Mouse (Mus musculus) layer of hippocampus, postnatal 10 days (tissue): ENCODE measurements around the gene Mcl1. TPM values are rescaled to one million over a fixed set of nuclear protein-coding genes. Genes with fewer than 3 reads are reported as not detected.
"Not testable (repeated sequence)": the region's sequence is repeated elsewhere in the genome, so short reads cannot be mapped to it uniquely, and the experiment has no call there.

Experiments used
- DNase-seq, 2 experiments: peaks; one replicate each; pipeline ENCODE4 v3.0.0; 2021; ENCODE audit warnings: low spot score in 2 of 2
- total RNA-seq, 2 experiments: library from RNA; stranded (reverse); gene quantifications; 2 replicates each; pipeline ENCODE4 v1.2.3; 2021

Mcl1 gene
- total RNA-seq, 2 experiments from 2014 or later: 68.0 TPM

GRCm38 (mm10) chr3:95666124-95666844, 7.7 kb downstream of the Mcl1 start:
- DNase-seq: no peak

- no peak for DNase-seq
Measured at GRCm38 (mm10) chr3:95667521-95667920, 8.9 kb downstream of the Mcl1 start.

DNA sequence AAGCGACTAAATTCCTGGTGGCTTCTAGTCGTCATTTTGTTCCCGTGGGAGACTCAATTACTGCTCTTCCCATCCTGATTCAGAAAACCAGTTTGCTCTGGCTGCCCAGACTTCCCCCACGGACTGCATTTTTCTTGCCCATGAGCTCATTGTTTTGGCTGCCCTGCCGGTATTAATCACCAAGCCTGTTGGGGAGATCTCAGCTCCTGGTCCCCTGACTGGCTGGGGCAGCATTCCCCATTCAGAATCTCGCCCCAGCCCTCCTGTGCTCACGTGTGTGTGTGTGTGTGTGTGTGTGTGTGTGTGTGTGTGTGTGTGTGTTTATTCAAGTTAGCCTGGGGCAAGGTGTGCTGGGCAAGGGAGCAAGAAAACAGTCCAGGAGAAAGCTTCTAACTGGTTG, 9.4 kb downstream of the Mcl1 start:
- peak in 1 of 2 experiments; percentile 45 for DNase-seq

GRCm38 (mm10) chr3:95668589-95669308, 10.2 kb downstream of the Mcl1 start:
- DNase-seq: no peak

GRCm38 (mm10) chr3:95669309-95669665, 10.7 kb downstream of the Mcl1 start:
- DNase-seq: no peak

GRCm38 (mm10) chr3:95670419-95670818, 11.8 kb downstream of the Mcl1 start:
- DNase-seq: not testable (repeated sequence)

- DNase-seq: no peak
Measured at GRCm38 (mm10) chr3:95671201-95671600, 12.6 kb downstream of the Mcl1 start.

- DNase-seq: no peak
Measured at GRCm38 (mm10) chr3:95672461-95672860, 13.9 kb downstream of the Mcl1 start.

DNA sequence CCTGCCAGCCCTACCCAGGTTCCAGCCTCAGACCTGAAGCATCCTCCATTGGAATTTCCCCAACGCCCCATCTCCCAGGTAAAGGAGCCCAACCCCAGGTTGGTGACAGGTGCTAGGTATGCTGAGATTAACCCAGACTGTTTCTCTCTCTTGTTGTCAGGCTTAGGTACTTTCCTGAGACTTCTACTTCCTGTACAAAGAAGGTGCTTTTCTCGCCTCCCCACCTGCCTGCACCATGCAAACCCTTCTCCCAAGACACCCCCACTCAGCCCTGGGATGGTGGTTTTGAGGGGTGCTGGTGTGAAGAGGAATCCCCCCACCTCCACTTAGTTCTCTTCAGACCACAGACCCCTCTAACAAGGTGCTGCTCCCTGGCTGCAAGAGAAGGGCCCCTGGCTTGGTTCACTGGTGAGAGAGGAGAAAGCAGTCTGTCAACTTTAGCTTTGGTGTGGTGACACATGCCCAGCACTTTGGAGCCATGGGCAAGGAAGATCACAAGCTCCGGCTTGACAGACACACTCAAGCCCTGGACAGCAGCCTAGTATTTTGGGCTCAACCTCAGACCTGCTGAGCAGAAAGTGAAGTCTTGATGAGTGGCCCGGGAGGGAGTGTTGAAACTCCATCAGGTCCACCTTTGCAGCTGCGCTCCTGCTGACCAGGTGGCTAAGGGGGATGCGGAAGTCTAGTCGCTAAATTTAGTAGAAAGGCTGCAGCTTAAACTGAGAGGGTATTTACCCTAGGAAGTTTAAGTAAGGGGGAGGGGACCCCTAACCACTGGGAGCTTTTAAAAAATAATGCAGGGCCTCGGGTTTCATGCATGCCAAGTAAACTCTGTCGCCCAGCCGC, 14.5 kb downstream of the Mcl1 start:
- no peak for DNase-seq

- no peak for DNase-seq
Measured at GRCm38 (mm10) chr3:95673707-95674211, 15.2 kb downstream of the Mcl1 start.

DNA sequence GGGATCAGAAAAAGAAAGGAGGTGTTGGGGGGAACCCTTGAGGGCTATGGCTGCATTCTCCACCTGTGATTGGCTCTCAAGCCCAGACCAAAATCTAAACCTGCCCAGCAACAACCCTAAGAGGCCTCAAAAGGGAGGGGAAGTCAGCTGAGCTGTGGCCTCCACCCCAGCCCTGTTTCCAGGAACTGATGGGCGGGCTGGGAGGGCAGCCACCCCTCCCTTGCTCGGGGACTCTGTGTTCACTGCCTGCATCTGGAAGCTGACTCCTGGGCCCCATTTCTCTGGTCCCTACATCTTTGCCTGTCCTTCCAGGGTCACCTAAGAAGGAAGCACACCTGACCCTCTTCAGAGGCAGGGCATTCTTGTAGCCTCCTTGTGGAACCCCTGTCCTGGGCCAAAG, 15.6 kb downstream of the Mcl1 start:
- DNase-seq: no peak

- no peak for DNase-seq
Measured at GRCm38 (mm10) chr3:95674812-95675211, 16.2 kb downstream of the Mcl1 start.

DNA sequence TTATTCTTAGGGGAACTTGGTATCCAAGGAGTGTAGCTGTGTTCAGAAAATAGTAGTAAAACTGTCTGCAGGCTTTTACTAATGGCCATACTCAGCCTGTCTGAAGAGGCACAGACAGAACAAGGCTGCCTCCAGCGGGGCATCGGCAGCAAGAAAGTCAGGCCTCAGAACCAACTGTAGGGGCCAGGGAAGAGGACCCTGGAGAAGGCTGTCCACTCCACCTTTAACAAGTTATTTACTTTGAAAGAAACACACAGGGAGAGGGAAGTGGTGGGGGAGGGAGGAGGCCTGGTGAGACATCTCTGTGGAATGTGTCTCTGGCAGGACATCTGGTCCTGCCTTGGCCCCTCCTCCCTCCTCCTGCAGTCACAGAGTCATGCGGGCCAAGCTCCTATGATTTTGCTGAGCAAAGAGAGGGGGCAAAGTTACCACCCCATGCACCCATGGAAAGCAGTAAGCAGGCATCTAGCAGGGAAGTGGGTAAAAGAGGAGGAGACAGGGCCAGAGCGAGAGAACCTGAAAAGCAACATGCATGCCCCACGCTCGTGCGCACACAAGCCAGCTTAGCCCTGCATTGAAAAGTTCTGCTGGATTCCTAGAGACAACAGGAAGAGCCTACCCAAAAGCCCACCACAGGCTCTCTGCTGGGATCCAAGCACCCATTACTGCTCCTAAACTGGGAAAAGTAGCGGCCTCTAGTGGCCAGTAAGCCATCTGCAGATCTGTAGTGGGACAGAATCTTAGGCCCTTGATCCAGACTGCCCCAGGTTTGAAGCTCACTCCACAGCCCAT, 16.9 kb downstream of the Mcl1 start:
- DNase-seq: peak; percentile 68 to 70

DNA sequence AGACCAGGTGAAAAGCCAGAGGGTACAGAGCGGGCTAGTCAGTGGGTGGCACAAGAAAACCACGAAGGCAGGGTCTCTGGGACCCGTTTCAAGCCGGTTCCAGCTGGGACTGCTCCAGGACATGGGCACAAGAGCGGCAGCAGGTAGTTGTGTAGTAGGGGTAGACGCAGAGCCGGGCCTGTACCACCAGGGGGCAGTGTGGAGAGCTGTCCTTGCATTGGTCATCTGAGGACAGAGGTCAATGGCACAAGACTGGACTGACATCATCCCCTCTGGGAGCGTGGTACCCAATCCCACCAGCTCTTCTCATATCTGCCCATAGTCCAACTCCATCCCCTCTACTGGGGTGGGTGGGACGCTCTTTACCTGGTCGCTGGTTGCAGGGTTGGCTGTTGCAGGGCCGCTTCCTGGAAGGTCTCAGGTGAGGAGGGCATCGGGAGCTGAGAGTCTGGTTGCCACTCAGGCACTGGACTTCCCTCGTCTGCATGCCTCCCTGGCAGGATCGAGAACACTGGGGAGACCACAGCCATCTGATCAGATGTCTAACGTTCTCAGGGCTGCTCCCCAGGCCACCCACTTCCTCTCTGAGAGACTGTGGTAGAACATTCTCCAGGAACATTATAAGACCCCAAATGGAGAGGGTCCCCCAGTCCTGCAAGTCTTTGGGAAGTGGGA, 18.3 kb downstream of the Mcl1 start:
- peak; percentile 62 to 70 for DNase-seq

DNA sequence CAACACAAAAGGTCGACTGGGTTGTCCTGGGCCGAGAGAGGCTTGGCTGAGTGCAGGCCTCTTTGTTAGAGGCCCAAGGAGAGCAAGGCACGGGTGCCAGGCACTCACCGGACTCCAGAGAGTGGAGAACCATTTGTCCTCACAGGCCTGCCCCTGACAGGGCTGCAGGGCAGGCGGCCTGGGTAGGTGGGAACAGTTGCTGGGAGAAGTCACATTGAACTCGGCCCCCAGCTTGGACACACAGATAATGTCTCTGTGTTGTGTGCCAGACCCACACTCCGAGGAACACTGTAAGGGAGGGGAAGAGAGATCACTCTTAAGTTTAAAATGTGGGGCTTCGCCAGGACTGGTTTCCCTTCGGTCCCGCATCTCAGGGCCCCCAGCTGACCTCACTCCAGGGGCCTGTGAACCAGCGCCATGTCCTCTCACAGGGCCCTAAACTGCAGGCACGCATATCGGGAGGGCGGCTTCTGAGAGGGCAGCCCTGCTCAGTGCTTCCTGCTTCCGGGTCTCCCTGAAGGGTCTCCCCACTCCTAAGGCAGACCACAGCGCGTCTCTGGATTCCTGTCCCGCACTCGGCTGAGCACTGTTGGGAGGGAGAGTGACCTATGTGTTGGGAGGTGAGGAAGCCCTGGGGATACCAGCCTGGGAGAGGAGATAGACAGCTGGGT, 19.0 kb downstream of the Mcl1 start:
- DNase-seq: no peak

DNA sequence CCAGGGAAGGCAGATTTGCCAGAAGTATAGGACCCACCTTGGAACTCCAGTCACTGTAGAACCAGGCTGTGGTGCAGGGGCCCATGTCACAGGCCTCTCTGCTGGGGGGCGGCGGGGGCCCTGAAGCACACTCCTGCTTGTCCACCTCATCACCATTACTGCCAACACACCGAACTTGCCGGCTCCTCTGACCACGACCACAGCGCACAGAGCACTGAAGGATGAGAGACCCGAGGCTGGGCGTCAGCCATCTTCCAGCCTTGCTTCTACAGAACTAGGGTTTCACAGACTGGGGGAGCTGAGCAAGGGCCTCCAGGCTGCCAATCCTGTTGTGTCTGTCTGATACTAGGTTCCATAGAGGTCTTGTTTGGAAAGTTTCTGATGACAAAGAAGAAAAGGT, 21.0 kb downstream of the Mcl1 start:
- DNase-seq: no peak

DNA sequence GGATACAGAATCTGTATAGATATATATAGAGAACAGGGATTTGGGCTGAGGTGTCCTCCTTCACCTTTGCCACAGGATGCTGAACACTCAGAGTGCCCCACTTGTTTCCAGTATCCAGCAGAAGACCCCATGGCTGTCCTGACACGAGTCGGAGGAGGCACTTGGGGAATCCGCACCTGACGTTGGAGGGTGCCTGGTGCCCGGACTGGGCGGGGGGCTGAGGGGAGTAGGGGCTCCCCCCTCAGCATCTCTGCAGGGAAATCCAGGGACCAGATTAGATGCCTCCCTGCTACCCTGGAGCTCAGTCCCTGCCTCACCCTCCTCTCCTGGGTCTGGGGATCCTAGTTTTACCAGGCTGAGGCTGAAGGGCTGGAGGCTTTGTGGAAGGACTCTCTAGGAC, 22.1 kb downstream of the Mcl1 start:
- DNase-seq: no peak

DNA sequence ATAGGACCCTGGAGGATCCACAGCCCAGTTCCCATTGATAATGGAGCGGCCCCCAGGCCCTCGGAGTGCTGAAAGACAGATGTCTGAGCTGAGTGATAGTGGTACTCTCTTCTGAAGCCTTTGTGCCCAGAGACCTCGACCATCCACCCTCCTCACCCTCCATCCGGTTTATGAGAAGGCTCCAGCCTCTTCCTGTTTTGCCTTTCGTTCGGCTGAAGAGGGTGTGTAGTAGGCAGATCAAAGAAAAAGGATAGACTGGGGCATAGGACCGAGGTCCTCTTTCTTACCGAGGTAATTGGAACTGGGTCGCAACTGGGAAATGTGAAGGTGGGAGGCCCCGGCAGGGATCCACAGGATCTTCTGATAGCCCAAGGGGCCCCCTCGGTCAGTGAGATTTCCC, 22.8 kb downstream of the Mcl1 start:
- no peak for DNase-seq

- no peak for DNase-seq
Measured at GRCm38 (mm10) chr3:95682878-95683277, 24.3 kb downstream of the Mcl1 start.

GRCm38 (mm10) chr3:95684846-95685245, 26.3 kb downstream of the Mcl1 start:
- DNase-seq: no peak
